Mouse (Mus musculus) thymus, adult 2 months (tissue): ENCODE data around the gene Rint1.

Source experiments
- CTCF ChIP-seq: fragments of 200-500 bp; IDR thresholded peaks from 2 replicates; pipeline ENCODE4 v1.5.1; 2012; ENCODE audit warnings: mild to moderate bottlenecking, control low read depth, low read length, moderate library complexity, borderline replicate concordance; ENCODE audit not compliant: control insufficient read depth, poor library complexity, insufficient read depth; ENCODE audit errors: extremely low read depth
- POLR2A ChIP-seq: fragments of 200-500 bp; IDR thresholded peaks from 2 replicates; pipeline ENCODE4 v1.6.1; 2012; ENCODE audit warnings: mild to moderate bottlenecking, low read length, control low read depth, moderate library complexity; ENCODE audit not compliant: control insufficient read depth, poor library complexity, insufficient read depth; ENCODE audit errors: extremely low read depth

DNA sequence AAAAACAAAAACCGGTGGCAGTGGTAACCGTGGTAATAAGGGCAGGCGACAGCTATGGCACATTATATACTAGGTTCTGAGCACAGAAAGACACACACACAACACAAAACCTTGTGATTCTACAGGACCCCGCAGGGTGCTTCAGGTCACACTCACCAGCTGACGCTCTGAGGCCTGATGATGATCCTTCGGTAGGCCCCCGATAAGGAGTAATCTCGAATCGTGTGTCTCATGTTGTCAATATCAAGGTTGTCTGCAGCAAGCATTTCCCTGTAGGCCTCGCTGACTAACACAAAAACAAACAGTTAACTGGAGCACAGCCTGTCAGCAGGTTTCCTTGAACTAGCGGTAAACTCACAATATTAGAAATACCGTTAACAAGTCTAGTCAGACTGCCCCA, 44.2 kb upstream of the Rint1 start:
- TF ChIP-seq POLR2A (no peak), CTCF (no peak)
